Mouse (Mus musculus) macrophage (primary cell): ENCODE results near the gene Fam189a2. TPM values are rescaled to one million over a fixed set of nuclear protein-coding genes. Genes with fewer than 3 reads are reported as not detected.

Experiments used
- H3K27ac ChIP-seq: fragments of 350-480 bp; formaldehyde crosslinking; 2 replicates; pipeline ENCODE4 v1.9.0; 2021
- H3K36me3 ChIP-seq: fragments of 350-480 bp; formaldehyde crosslinking; 2 replicates; pipeline ENCODE4 v1.9.0; 2021; ENCODE audit errors: inconsistent target
- H3K4me3 ChIP-seq: fragments of 350-480 bp; formaldehyde crosslinking; 2 replicates; pipeline ENCODE4 v1.9.0; 2021; ENCODE audit errors: inconsistent target
- H3K79me2 ChIP-seq: fragments of 350-480 bp; formaldehyde crosslinking; 2 replicates; pipeline ENCODE4 v1.9.0; 2021; ENCODE audit errors: inconsistent target
- WGBS: methylation state at CpG from one replicate; pipeline ENCODE4 v1.1.7; 2026; ENCODE audit warnings: inconsistent platforms; ENCODE audit not compliant: missing documents; 5-methylcytosine and 5-hydroxymethylcytosine counted together
- polyA plus RNA-seq: library from polyadenylated mRNA; stranded (reverse); fragments of 250-400 nt; gene quantifications from 3 replicates; pipeline ENCODE4 v1.2.4, GENCODE M21; 2018; ENCODE audit warnings: inconsistent platforms

Fam189a2 gene
- polyA plus RNA-seq, 1 experiment from 2014 or later = not detected

GRCm38 (mm10) chr19:24042387-24042786, 11.6 kb upstream of the Fam189a2 start:
- no peak overlapping the region for H3K27ac ChIP-seq
- H3K36me3 ChIP-seq = no peaks in the 10 kb centered on the region
- 100% methylated on average over 2 of the region's 2 CpGs for WGBS
- H3K4me3 ChIP-seq = no peak overlapping the region
- H3K79me2 ChIP-seq = no peaks in the 10 kb centered on the region

- Histone ChIP-seq H3K27ac (no peak overlapping the region), H3K79me2 (no peaks in the 10 kb centered on the region), H3K4me3 (no peak overlapping the region), H3K36me3 (no peaks in the 10 kb centered on the region)
- WGBS = 88% methylated on average over 14 of the region's 14 CpGs
Observed at GRCm38 (mm10) chr19:24039061-24039853, 8.4 kb upstream of the Fam189a2 start.

GRCm38 (mm10) chr19:24034367-24034766, 3.5 kb upstream of the Fam189a2 start:
- WGBS = 90% methylated on average over 3 of the region's 3 CpGs
- no peaks in the 10 kb centered on the region for H3K36me3 ChIP-seq
- no peak overlapping the region for H3K27ac ChIP-seq
- no peak overlapping the region for H3K4me3 ChIP-seq
- no peaks in the 10 kb centered on the region for H3K79me2 ChIP-seq

GRCm38 (mm10) chr19:24032654-24033236, 1.9 kb upstream of the Fam189a2 start:
- Histone ChIP-seq H3K79me2 (no peaks in the 10 kb centered on the region), H3K36me3 (no peaks in the 10 kb centered on the region)
- WGBS = 43% methylated on average over 5 of the region's 5 CpGs

GRCm38 (mm10) chr19:24030511-24030870, 328 bp downstream of the Fam189a2 start:
- 2% methylated on average over 42 of the region's 49 CpGs for WGBS
- Histone ChIP-seq H3K79me2 (no peaks in the 10 kb centered on the region), H3K36me3 (no peaks in the 10 kb centered on the region), H3K4me3 (no peak overlapping the region), H3K27ac (no peak overlapping the region)

More at GRCm38 (mm10) chr19:24032654-24033236, 1.9 kb upstream of the Fam189a2 start:
- H3K4me3 ChIP-seq = no peak overlapping the region
- H3K27ac ChIP-seq = no peak overlapping the region

- no peak overlapping the region for H3K27ac ChIP-seq
- H3K4me3 ChIP-seq = no peak overlapping the region
- 22% methylated on average over 20 of the region's 20 CpGs for WGBS
- no peaks in the 10 kb centered on the region for H3K36me3 ChIP-seq
- H3K79me2 ChIP-seq = no peaks in the 10 kb centered on the region
Observed at GRCm38 (mm10) chr19:24029616-24030510, 956 bp downstream of the Fam189a2 start.

- Histone ChIP-seq H3K79me2 (no peaks in the 10 kb centered on the region), H3K27ac (no peak overlapping the region), H3K36me3 (no peaks in the 10 kb centered on the region), H3K4me3 (no peak overlapping the region)
- 96% methylated on average over 5 of the region's 5 CpGs for WGBS
Observed at GRCm38 (mm10) chr19:24025876-24026275, 4.9 kb downstream of the Fam189a2 start.

GRCm38 (mm10) chr19:24024667-24025066, 6.2 kb downstream of the Fam189a2 start:
- H3K36me3 ChIP-seq = no peaks in the 10 kb centered on the region
- H3K4me3 ChIP-seq = no peak overlapping the region
- WGBS = 95% methylated on average over 1 of the region's 1 CpGs
- H3K79me2 ChIP-seq = no peaks in the 10 kb centered on the region
- H3K27ac ChIP-seq = no peak overlapping the region

- no peaks in the 10 kb centered on the region for H3K79me2 ChIP-seq
- H3K27ac ChIP-seq = no peak overlapping the region
- no peaks in the 10 kb centered on the region for H3K36me3 ChIP-seq
- WGBS = 87% methylated on average over 9 of the region's 9 CpGs
- no peak overlapping the region for H3K4me3 ChIP-seq
Observed at GRCm38 (mm10) chr19:24024131-24024530, 6.7 kb downstream of the Fam189a2 start.

- 92% methylated on average over 7 of the region's 7 CpGs for WGBS
- Histone ChIP-seq H3K27ac (no peak overlapping the region), H3K4me3 (no peak overlapping the region), H3K79me2 (no peaks in the 10 kb centered on the region), H3K36me3 (no peaks in the 10 kb centered on the region)
Observed at GRCm38 (mm10) chr19:24023351-24023750, 7.5 kb downstream of the Fam189a2 start.

GRCm38 (mm10) chr19:24022771-24023170, 8.0 kb downstream of the Fam189a2 start:
- H3K27ac ChIP-seq = no peak overlapping the region
- no peaks in the 10 kb centered on the region for H3K79me2 ChIP-seq
- H3K36me3 ChIP-seq = no peaks in the 10 kb centered on the region
- WGBS = 85% methylated on average over 3 of the region's 3 CpGs
- no peak overlapping the region for H3K4me3 ChIP-seq

GRCm38 (mm10) chr19:24022301-24022700, 8.5 kb downstream of the Fam189a2 start:
- no peak overlapping the region for H3K4me3 ChIP-seq
- no peaks in the 10 kb centered on the region for H3K36me3 ChIP-seq
- 32% methylated on average over 6 of the region's 6 CpGs for WGBS
- H3K79me2 ChIP-seq = no peaks in the 10 kb centered on the region
- no peak overlapping the region for H3K27ac ChIP-seq

GRCm38 (mm10) chr19:24020736-24021135, 10.1 kb downstream of the Fam189a2 start:
- no peak overlapping the region for H3K4me3 ChIP-seq
- H3K27ac ChIP-seq = no peak overlapping the region
- no peaks in the 10 kb centered on the region for H3K79me2 ChIP-seq
- no peaks in the 10 kb centered on the region for H3K36me3 ChIP-seq
- 79% methylated on average over 3 of the region's 3 CpGs for WGBS

GRCm38 (mm10) chr19:24019609-24020008, 11.2 kb downstream of the Fam189a2 start:
- H3K79me2 ChIP-seq = no peaks in the 10 kb centered on the region
- 96% methylated on average over 9 of the region's 9 CpGs for WGBS
- no peaks in the 10 kb centered on the region for H3K36me3 ChIP-seq
- H3K4me3 ChIP-seq = no peak overlapping the region
- no peak overlapping the region for H3K27ac ChIP-seq

- no peak overlapping the region for H3K4me3 ChIP-seq
- H3K36me3 ChIP-seq = no peaks in the 10 kb centered on the region
- 94% methylated on average over 3 of the region's 3 CpGs for WGBS
- H3K27ac ChIP-seq = no peak overlapping the region
- no peaks in the 10 kb centered on the region for H3K79me2 ChIP-seq
Observed at GRCm38 (mm10) chr19:24018396-24018795, 12.4 kb downstream of the Fam189a2 start.
